Mouse (Mus musculus) C2C12 (cell line): Measurements from ENCODE around the gene Frmd4a.

Experiments used
- CEBPB ChIP-seq: IDR thresholded peaks from one replicate; pipeline ENCODE4 v1.6.1; 2011; ENCODE audit warnings: low read depth, mild to moderate bottlenecking, control low read depth, moderate library complexity
- CTCF ChIP-seq: IDR thresholded peaks from one replicate; pipeline ENCODE4 v1.5.1; 2011; ENCODE audit not compliant: control insufficient read depth, insufficient read depth, insufficient read length
- MAX ChIP-seq: IDR thresholded peaks from one replicate; pipeline ENCODE4 v1.6.1; 2011; ENCODE audit warnings: mild to moderate bottlenecking, control low read depth
- MYOG ChIP-seq: IDR thresholded peaks from one replicate; pipeline ENCODE4 v1.6.1; 2011; ENCODE audit not compliant: control insufficient read depth, insufficient read length; ENCODE audit errors: extremely low read depth
- USF1 ChIP-seq: IDR thresholded peaks from one replicate; pipeline ENCODE4 v1.6.1; 2011; ENCODE audit warnings: low read depth, mild to moderate bottlenecking, control low read depth, moderate library complexity

- TF ChIP-seq MAX (no peak), CTCF (no peak), CEBPB (no peak), MYOG (no peak), USF1 (no peak)
Observed at GRCm38 (mm10) chr2:4507887-4508615, 490.5 kb downstream of the Frmd4a start.
